Mouse (Mus musculus) ovary, adult 10 weeks (tissue): ENCODE data around the gene Zfp777. TPM values are rescaled to one million over a fixed set of nuclear protein-coding genes. Genes with fewer than 3 reads are reported as not detected.

Experiments
- polyA plus RNA-seq: library from polyadenylated mRNA; stranded (reverse); fragments of 350-450 nt; fragmentation: Illumina TruSeq; extraction: RNeasy Lipid Tissue Mini Kit (QIAGEN cat#74804); gene quantifications from one replicate; pipeline ENCODE4 v1.2.3, GENCODE M21; 2014

Gene Zfp777
- 8.6 TPM for polyA plus RNA-seq

GRCm38 (mm10) chr6:48048426-48049272 lies at the start of gene Zfp777:
Gene Zfp777, minus strand, starts transcription at chr6:48048911.

GRCm38 (mm10) chr6:48086471-48086878 lies 37.8 kb upstream of the Zfp777 start, which contains the start of gene Zfp746:
Gene Zfp746, minus strand, starts transcription at chr6:48086593.

Other genes starting within 250 kb of the Zfp777 start
- 179 TPM for gene Pdia4, start 235.5 kb downstream of the Zfp777 start, polyA plus RNA-seq
- gene Zfp786, start 218.0 kb downstream of the Zfp777 start, polyA plus RNA-seq = 3.8 TPM
- gene Zfp398, start 213.2 kb downstream of the Zfp777 start, polyA plus RNA-seq = 23.1 TPM
- 3.6 TPM for gene Zfp282, start 171.7 kb downstream of the Zfp777 start, polyA plus RNA-seq
- gene Zfp212, start 128.4 kb downstream of the Zfp777 start, polyA plus RNA-seq = 10.9 TPM
- gene Zfp956, start 95.5 kb downstream of the Zfp777 start, polyA plus RNA-seq = 2.2 TPM
- 14.0 TPM for gene Zfp746, start 37.7 kb upstream of the Zfp777 start, polyA plus RNA-seq